Mouse (Mus musculus): ENCODE results near the gene Cnn3. TPM values are rescaled to one million over a fixed set of nuclear protein-coding genes. Genes with fewer than 3 reads are reported as not detected.

Gene Cnn3
- 10 to 100 TPM; 42.1 to 43.8 TPM for total RNA-seq (2021)

DNA sequence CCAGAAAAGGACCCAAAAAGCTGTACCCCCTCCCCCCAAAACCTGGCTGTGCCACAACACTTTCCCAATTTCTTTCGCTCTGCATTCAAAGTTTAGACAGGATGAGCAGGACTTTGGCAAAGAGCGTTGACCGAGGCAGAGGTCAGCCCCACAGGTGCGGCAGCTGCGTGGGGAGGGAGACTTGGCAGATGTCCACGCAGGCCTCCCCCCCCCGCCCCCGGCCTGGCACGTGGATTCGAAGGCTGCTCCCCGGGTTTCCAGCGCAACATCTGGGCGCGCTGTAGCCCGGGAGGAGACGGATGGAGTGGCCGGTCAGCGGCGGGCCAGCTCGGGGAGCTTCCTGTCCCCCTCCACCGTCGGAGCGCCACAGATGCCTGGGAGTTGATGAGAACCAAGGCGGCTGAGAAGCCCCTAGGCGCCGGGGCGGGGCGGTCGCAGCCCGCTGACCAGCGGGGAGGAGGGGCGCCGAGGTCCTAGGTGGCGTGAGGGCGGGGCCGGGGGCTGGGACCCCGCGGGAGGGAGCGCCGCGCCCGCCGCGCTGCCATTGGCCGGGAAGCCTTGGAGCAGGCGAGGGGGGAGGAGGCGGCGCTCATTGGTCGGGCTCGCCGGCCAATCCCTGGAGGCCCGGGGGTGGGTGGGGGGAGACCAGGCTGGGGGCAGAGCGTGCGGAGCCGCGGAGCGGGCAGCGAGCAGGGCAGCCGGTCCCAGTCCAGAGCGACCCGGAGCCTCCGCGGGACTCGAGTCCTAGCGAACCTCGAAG, at the start of gene Cnn3:
Gene Cnn3 (plus strand): TSS at position 637 of the 760 bp plus-strand sequence.
- intact Hi-C loops (cut with DNase I): loop anchor here (2.0 kb wide), 4 partner anchors 17 to 119 kb away; no protein-coding TSS in a partner anchor
- DNase-seq: peak; percentile 86 to 90

DNA sequence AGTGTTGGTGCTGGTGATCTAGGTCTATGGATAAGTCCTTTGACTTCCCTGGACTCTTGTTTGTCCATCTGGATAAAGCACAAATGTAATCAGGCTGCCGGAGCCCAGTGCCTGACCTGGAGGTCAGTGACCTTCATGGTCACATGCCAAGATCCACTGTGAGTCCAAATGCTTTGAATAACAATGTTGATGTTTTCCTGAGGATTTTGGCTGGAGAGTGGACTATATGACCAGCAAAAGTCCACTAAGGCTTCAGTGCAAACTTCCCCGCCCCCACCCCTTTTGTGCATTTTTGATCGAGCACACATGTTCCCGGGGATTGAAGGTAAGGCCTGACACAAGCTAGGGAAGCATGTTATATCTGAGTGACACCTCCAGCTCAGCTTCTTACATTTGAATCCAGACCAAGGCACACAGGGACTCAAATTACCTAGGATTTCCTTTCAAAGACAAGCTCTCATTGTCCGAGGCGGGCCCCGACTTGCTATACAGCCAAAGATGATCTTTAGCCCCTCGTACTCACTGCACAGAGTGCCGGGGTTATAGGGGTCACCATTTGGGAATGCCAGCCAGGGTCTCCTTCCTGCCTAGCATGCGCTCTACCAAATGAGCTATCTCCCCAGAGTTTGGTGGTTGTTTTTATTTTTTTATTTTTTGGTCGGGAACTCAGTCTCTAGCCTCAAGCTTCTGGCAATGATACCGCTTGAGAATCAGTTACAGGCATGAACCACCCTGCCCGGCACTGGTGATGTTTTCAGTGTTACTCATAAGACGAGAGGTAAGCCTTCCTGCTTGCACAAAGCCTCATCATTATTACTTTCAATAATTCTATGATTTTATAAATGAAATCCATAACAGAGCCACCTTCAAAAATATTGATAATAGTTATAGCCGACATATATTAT, 47.3 kb upstream of the Cnn3 start:
- intact Hi-C loops (cut with DNase I): no loop called here
- peak in 1 of 2 experiments; percentile 51 for DNase-seq

DNA sequence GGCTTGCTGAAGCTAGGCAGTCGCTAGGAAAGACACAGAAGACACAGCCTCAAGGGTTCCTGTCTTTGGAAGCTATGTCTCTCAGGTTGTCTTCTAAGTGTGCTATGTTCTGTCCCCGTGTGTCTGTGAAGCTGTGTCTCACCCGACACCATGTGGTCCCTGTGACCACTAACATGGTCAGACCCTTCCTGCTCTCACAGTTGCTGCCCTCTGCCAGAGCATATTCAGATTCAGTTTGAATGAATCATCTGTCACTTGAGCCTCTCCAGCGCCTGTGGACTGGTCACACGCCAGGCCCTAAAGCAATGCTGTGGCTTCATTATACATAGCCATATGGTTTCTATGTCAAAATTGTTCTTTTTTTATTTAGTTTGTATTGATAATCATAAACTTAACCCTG, 46.6 kb upstream of the Cnn3 start:
- intact Hi-C loops (cut with DNase I): no loop called here
- DNase-seq: no peak

DNA sequence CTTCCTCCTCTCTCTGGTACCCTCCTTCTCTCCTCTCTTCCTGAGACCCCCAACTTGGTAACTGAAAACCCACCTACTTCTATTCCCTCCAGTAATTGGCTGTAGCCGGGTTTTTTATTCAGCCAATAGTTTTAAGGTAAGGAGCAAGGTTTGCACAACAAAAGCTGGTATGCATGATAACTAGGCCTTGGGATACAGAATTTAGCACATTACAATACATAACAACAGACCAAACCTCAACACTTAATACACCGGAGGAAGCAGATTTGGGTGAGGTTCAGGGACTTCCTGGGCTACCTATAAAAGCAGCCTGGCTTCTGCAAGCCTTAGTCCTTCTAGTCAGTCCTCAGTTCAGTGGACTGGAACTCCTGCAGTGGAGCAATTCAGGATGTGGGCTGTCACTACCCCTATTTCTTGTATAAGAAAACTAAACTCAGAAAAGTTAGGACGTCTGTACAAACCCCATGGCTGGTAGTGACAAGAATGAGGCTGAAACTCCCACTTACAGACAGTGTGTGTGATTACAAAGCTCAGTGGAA, 38.8 kb upstream of the Cnn3 start:
- DNase-seq: no peak
- intact Hi-C loops (cut with DNase I): no loop called here

DNA sequence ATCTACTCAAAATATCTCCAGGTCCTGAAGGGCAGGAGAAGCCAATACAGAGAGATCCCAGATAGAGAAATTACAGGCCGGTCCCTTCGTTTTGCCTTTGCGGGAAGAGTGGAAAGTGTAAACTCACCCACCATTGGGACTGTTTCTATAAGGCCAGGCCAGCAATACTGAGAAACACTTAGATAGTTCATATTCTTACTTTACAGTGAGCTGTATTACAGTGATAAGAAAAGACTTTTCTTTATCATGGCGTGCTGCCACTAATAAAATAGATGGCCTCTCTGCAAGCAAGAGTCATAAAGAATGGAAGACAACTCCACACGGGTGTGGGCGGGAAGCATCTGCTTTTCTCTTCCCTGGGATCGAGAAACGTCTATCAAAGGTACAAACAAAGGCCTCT, 36.9 kb upstream of the Cnn3 start:
- no peak for DNase-seq
- intact Hi-C loops (cut with DNase I): no loop called here

DNA sequence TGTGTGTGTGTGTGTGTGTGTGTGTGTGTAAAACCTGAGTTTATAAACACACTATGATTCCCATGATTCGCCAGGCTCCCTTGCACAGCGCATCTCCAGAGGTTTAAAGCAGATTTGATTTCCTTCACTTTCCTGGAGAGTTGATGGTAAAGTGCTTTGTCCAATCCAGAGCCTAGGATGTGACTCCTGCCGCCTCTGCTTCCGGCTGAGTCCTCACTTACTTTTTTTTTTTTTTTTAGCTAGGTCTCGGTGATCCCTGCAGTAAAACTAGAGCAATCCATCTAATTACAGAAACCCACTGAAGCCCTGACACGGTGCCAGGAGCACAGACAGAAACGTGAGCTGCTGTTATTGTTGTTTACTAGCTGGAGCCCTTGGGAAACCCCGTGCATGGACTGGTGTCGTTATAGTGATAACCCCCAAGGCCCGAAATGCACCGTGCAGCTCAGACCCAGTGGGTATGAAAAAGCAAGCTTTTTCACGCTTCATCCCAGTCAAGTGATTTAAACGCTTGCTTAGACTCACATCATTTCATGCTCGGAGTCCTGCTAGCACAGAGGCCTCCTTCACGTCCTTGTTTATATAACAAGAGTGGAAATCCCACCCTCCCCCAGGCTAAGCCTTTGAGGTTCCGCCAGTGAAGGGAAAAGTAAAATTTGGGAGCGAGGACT, 36.3 kb upstream of the Cnn3 start:
- intact Hi-C loops (cut with DNase I): loop anchor here (2.0 kb wide), 1 partner anchor 37 kb away; the partner anchor contains the start of gene Cnn3
- DNase-seq: peak in 1 of 2 experiments; percentile 18

DNA sequence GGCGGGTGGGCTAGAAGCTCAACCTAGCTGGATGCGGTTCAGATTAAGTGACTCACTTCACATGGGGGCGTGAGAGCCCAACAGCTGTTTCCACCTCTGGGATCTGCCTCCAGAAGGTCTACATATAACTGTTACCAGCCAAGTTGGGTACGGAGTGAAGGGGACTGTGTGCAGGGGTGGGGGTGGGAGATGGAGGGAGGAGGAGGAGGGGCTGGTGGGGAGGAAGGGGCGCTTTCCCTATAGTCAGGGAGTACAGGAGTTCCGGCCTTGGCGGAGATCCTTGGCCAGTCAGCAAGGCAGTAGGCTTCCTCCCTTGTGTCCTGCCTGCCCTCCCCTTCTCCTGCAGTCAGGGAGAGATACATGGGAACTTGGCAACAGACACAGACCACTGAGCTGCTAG, 35.6 kb upstream of the Cnn3 start:
- DNase-seq: no peak
- intact Hi-C loops (cut with DNase I): loop anchor here (2.0 kb wide), 1 partner anchor 36 kb away; the partner anchor contains the start of gene Cnn3

DNA sequence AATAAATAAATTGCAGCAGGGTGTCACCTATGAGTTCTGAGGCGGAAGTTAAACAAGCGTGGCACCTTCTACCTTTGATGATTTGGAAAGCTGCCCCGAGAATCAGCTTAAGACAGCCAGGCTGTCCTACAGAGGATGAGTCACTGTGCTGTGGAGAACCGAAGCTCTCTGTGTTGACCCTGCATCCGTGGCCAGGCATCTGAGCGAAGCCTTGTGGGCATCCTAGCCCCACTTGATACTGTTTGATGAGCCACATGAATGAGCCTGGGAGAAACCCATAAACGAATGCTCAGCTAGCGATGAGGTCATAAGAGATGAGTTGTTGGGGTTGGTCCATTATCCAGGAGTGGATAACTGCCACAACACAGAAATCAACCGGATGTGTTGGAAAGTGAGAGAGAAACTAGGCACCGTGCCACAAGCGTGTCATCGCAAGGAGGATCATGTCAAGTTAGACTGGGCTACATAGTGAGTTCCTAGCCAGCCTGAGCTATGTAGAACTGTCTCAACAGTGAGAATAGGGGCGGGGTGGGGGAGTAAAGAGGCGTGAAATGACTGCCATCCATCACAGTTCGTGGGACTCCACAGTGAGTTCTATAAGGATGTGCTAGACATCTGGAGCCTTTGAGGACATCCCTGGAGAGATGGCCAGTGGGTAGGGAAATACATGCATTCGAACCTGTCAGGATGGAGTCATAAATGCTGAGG, 30.6 kb upstream of the Cnn3 start:
- intact Hi-C loops (cut with DNase I): no loop called here
- DNase-seq: peak in 1 of 2 experiments; percentile 22

DNA sequence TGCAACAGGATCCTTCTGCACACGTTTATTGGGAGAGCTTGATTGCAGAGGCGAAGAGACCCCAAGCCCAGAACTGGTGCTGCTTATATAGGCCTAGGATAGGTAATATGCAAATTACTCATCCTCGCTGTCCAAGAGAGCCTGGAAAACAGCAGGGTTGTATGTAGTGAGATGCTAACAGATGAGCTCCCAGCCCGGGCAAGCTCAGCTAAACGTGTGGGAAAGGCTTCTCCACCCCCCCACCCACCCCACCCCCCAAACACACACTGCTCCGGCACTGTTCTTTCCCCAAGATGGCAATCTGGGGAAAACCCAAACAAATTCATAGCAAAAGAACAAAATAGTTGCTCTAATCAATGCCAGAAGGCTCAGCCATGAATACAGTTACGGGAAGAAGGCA, 29.7 kb upstream of the Cnn3 start:
- intact Hi-C loops (cut with DNase I): no loop called here
- no peak for DNase-seq

DNA sequence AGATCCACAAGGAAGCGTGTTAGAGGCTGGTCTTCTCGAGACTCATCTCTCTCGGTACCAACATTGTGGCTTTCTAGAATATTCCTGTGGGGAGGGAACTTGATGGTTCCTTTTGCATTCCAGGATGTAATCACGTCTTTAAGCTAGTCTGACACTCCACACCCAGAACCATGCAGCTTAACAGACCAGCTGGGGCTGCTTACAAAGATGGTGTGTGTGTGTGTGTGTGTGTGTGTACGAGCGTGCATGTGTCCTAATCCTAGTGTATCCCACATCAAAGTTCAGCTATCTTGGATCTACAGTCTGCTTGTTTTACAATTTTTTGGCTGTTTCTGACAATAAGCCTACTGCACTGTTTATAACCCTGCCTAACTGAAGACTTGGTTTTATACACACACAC, 29.3 kb upstream of the Cnn3 start:
- no peak for DNase-seq
- intact Hi-C loops (cut with DNase I): no loop called here

DNA sequence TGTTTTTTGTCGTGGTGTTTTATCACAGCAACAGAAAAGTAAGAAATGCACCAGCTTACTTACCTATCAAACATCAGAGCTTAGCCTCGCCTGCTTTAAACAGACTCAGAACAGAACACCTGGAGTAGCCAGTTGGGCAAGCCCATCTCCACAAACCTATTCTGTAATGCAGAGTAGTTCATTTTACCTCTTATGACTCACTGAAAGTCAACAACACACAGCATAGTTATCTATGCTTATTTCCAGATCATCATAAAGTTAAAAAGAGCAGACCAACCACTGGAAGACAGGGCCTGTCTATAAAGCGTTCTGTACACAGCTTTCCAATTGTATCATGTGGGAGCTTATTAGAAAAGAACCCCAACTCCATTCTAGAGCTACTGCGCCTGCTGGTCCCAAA, 24.9 kb upstream of the Cnn3 start:
- intact Hi-C loops (cut with DNase I): no loop called here
- no peak for DNase-seq

DNA sequence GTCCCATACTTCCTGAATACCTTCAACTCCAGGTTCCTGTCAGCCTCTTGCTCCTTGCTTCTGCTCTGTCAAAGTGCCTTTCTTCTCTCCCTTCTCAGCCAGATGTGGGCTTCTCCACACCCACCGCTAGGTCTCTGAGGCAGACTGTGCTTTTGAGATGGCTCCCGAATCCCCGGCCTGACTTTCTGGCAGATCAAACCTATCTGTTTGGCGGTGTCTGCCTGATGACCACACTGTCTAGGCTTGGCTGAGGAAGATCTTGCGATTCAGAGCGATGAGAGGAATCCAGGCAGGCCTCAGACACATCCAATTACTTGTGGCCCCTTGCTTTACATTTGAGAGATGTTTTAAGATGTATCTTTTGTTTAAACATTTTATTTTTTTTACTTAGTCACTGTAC, 24.2 kb upstream of the Cnn3 start:
- intact Hi-C loops (cut with DNase I): no loop called here

DNA sequence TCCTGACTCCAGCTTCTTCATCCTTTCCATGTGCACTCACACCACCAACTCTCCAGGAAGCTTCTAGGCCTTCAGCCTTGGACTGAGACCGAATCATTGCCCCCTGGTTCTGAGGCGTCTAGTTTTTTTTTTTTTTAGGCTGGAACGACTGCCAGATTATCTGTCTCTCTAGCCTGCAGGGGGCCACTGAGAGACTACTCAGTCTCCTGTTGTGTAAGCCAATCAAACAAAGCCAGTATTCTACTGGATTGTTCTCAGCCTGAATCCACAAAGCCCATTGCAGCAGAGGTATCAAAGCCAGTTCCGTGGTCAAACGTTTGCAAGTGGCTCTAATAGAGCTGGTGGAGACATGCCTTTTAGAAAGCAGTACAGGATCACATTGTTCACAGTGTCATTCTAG, 22.8 kb upstream of the Cnn3 start:
- DNase-seq: no peak
- intact Hi-C loops (cut with DNase I): no loop called here

More for the DNA sequence above, 24.2 kb upstream of the Cnn3 start:
- no peak for DNase-seq

DNA sequence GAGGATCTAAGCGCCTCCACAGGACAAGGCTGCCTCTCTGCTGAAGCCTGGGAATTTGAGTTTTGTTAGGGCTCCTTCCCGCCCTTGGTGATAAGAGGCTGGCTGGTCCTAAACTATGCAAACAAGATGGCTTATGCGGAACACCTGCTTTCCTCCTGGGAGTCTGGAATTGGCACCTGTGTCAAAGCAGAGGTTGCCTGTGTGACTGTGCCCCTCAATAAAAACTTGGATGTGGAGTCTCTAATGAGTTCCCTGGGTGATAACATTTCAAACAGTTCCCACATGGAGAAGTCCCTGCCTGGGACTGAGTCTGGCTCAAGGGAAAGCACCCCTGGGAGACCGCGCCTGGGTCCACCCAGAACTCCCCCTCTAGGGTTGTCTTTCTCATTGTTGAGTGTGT, 21.2 kb upstream of the Cnn3 start:
- intact Hi-C loops (cut with DNase I): no loop called here
- DNase-seq: no peak

DNA sequence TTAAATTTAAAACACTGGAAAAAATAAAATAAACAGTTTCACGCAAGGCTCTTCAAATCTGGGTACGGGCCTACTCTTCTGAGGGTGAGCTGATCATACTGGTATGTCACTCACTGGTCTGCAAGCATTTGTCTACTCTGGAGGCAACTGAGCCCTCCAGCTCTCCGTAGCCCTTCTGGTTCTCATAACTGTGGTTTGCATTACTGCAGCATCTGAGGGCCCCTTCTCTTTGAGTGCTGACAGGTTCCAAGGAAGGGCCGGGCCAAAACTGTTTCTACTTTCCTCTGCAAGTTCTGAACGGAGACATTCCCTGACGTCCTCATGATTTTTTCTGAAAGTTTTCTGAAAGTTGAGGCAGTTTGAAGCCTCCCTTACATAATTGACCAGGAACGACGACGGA, 18.9 kb upstream of the Cnn3 start:
- intact Hi-C loops (cut with DNase I): no loop called here
- no peak for DNase-seq

DNA sequence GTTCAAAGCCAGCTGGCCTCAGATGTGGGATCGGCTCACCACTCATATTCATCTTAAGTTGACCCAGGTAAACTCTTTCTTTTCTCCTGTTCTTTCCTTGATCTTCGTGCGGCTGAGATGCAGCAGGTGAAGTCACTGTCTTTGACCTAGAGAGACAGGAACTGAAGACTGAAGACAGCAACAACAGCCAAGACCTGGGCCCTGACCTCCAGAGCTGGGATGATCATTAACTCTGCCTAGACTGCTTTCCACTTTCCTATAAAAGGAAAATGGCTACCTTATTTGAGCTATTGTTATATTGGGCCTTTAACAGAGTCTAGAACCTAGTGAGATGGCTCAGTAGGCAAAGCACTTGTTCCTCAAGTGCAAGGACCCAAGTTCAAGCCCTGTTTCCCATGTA, 17.9 kb upstream of the Cnn3 start:
- intact Hi-C loops (cut with DNase I): no loop called here

DNA sequence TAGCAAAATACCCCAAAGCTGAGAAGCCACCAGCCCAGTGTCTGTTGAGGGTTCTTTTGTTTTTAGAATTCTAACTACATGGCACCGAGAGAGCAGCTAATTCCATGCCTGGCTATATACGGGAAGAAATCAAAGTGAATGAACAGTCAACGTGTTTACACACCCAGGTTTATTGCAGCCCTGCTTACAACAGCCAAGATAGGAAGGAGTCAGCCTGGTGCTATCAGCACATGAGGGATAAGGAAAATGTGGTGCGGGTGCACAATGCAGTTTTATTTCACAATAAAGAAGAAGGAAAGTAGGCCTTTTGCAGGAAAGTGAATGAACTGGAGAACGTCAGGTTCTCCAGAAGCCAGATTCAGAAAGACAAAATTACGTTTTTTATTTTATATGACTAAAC, 14.8 kb upstream of the Cnn3 start:
- intact Hi-C loops (cut with DNase I): no loop called here
- DNase-seq: no peak

More for the DNA sequence above, 17.9 kb upstream of the Cnn3 start:
- no peak for DNase-seq

DNA sequence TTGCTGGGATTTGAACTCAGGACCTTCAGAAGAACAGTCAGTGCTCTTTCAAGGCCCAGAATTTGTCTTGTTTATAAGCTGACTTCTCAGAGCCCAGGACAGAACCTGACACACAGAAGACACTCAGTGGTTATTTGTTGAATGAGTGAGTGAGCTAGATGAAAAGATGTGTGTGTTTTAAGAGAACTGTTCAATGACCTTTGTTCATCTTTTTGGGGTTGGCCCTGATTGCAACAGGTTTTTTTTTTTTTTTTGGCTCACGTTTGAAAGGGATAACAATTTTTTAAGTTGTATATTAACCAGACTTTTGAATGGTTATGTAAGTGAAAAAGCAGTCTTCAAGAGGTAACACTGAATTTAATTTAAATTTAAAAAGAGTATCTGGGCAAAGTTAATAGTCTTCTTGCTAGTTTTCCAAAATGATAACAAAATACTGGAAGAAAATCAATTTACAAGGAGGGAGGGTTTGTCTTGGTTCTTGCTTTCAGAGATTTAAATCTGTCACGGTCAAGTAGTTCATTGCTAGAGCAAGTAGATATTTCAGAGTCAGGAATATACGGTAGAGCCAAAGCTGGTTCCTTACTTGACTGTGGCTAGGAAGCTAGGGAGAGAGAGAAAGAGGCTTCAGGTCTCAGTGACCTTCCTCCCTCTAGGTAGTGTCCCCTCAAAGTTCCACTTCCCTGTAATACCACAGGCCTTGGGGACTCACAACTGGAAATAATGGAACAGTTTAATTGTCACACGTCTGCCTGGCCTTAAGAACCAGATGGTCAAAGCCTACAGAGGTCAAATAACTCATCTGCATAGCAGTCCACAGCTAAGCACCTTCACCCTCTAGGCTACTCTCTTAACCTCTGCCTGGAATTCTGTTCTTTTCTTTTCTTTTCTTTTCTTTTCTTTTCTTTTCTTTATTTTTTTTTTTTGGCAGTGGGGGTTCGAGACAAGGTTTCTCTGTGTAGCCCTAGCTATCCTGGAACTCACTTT, 9.8 kb upstream of the Cnn3 start:
- no peak for DNase-seq
- intact Hi-C loops (cut with DNase I): no loop called here
